Mouse (Mus musculus) brain, embryonic 18.5 days (tissue): ENCODE measurements around the gene Map4k1.

Experiments
- DNase-seq: peaks from one replicate; pipeline ENCODE4 v3.0.0-alpha.2; 2012; ENCODE audit warnings: low read depth, low spot score

Gene Map4k1

DNA sequence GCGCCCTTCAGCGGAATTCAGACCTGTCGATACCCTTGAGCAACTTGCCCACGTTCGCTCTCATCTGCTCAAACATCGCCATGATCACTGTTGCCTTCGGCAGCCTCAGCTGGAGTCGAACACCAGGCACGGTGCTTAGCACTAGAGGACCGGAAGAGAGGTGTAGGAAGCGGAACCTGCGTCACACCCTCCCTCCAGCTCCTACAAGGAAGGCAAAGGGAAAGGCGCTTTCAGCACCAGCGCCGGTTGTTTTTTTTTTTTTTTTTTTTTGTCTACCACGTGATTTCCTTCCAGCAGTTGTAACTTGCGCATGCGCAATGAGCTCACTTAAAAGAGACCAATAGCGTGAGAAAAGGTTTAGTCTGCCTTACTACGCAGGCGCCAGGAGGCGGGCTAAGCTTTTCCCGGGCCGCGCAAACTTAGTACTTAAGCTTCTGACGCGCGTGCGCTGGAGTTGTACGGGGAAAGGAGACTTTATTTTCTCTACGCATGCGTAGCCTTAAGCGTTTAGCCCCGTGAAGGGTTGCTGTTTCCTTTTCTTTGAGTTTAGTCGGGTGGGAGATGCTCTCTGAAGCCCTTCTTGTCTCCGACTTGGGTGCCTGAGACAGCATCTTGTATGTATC, at the start of gene Map4k1, which contains the start of gene Eif3k:
TSS of gene Map4k1 (plus strand) at position 400 of the 623 bp plus-strand sequence.
TSS of gene Eif3k (minus strand) at position 214 of the 623 bp plus-strand sequence.
- peak; percentile 99 for DNase-seq

DNA sequence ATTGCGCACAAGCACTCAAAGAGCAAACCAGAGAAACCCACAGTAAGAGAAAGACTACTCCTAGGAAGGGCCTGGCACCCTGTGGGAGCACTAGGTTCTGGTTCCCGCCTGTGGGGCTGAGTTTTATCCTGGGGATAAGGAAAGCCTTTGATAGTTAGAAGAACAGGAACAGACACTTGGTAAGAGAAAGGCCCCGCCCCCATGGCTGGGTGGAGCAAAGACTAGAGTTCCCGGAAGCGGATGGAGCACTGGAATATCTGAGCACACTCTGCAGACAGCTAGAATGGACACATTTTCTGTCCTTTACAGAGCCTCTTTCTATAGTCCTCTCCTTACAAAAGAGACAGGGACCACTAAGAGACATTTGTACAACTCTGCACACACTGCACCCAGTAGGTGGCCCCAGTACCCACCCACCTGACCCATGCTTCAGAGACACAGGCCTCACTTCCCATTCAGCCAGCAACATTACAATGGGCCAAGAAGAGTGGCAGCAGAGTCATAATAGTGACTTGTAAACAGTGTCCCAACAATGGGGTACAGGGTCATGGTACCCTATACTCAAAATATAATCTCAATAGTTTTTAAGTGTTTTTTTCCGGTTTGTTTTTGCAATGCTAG, 49.3 kb upstream of the Map4k1 start:
- no peak for DNase-seq

DNA sequence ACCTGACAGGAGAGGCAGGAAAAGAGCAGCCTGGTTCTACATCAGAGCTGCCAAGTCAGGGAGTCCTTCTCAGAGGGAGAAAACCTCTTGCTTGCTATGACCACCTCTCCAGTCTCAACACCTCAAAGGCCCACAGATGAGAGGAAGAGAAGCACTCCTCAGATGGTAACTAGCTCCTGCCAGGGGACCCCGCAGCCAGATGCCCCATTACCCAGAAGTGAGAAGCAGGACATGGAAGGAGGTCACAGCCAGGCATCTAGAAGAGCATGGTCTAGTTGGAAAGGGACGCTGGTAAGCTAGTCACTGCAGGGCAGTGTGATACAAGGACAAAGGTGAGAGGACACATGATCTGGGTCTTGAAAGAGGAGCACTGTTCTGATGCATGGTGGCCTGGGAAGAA, 48.0 kb upstream of the Map4k1 start:
- DNase-seq = no peak

DNA sequence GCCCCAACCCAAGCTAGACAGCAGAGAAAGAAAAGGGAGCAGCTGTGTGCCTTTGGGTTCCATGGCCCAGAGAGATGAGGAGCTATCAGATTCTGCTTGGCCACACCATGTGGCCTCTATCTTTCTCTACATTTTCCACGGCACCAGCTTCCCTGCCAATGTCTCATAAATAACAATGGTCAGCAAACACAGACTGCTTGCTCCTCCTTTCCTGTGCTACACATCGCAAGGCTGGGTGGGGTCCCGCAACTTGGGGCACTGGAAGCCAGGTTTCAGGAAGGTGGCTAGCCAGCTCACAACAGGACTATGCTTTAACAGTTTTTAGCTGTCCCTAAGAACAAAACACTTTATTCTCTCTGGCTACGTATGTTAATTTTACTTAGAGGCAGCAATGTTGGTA, 45.1 kb upstream of the Map4k1 start:
- DNase-seq = no peak

DNA sequence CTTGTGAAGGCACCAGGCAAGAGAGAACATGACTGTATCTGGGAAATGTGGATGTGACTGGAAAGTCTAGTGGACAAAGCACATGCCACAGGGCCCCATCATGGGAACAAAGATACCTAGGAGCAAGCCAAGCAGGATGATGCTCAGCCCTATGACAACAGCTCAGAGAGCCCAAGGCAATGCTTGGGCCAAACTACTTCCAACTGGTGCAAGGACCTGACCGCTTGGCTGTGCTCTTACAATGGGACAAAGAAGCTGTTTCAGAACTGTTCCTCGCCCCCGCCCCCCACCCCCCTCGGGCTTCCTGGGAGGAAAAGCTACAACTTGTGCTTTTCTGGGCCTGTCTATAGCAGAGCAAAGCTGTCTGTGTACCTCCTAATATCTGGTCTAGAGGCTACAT, 43.2 kb upstream of the Map4k1 start:
- no peak for DNase-seq

DNA sequence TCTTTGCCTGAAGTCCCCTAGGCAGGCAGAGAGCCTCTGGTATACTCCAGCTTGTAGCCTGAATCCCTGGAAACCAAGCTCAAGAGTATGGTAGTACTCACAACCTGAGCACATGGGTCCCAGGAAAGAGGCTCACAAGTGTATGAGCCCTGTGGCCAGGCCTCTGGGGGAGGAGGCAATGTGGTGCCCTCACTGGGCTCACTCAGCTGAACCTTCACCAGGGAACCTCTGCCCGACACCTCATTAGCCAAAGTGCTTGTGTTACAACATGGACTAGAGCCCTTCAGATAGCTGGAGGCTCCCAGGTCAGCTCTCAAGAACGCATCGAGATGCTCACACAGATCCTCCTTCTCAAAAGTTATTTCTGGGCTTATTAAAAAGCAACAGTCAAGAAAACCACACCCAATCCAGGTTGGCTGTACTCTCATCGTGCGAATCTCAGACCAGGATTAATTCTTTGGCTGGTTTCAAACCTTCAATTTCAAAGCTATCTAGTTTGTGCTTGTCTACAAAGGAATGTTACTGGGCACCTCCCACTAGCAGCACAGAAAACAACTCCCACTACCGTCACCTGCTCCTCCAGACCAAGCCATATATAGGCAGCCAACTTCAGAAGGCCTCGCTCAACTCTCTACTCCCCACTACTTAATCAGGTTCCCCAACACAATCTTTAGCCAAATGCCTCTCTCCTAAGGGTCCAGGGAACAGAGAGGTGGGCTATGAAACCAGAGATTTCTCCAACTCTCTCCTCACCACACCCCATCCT, 42.2 kb upstream of the Map4k1 start:
- DNase-seq = no peak

DNA sequence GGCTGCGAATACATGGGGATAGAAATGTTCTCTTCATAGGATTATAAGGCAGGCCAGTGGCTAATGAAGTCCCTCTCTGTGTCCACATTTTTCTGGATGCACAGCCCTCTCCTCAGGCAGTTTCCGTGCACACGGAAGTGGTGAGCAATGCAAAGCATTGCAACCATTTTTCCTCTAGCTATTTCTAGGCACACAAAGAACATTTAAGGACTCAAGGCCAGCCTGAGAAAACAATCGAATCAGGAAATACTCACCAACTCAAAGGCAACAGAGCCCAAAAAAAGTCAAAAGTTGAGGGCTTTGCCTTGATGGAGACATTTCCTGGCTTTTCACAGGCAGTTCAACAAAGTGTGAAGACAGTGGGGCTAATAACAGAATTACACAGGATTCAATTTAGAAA, 40.7 kb upstream of the Map4k1 start:
- no peak for DNase-seq

DNA sequence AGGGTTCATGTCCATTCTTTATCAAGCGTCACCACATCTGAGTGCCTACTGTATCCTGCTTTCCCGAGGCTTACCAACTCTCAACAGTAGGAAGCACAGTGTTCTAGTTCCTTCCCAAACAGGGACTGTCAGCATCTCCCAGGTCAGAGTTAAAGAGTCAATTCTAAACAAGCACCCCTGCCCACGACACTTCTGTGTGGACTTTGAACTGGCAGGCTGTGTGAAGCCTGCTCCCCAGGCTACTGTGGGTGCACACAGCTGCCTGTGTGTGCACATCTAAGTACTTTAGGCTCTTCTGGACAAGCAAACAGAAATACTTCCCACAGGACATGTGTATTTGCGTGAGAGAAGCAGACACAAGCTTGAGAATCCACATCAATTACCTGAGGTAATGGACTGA, 40.3 kb upstream of the Map4k1 start:
- no peak for DNase-seq

DNA sequence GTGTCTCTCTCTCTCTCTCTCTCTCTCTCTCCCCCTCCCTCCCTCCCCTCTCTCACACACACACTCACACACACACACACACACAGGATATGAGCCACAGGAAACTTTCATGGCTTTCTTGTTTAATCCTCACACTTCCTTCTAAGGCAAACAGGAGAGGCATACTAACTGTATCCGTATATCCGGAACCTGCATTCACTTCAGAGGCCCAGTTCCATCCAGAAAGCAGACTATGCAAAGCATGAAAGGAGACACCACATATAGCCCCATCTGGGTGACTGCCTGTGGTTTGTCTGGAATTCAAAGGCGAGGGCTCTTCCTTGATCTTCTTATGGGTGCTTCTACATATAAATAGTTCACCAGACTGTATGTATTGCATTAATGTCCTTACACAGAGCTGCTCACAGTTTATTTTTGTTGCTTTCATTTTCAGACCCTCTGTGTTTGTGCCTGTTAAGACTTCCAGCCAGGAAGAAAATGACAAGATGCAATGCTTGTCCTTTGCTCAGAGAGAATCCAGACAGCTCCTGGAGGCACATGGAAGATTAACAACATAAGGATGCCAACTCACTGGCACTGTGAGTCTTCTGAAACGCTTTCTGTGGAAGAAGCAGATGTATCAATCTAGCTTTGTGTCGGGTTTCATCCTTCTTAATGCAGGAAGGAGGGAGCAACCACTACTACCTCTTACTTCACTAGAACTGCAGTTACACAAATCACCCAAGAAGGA, 38.2 kb upstream of the Map4k1 start:
- DNase-seq = peak; percentile 34

DNA sequence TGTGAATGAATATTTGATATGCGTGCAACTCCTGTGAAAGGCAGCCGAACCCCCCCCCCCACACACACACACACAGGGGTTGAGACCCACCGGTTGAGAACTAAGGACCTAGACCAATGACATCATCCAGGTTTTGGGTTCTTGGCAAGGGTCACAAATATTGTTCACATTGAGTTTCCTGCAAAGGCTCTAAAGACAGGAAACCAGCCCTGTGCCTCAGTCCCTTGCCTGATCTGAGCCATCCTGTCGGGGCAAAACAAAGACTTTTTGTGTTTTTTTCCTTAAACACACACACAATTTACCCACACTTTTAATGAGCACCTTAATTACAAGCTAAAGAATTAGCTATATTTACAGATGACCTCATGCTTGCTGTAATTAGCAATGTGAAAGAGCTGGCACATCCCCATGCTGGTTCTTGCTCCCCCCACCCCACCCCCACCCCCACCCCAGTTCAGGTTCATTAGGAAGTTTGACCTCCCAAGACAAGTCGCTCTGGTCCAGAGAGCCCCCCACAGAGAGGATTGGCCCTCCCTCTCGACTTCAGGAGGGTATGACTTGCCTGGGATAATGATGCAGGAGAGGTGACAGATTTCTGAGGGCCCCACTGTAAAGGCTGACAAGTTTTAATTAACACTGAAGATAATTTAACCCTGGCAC, 37.0 kb upstream of the Map4k1 start:
- DNase-seq = no peak

DNA sequence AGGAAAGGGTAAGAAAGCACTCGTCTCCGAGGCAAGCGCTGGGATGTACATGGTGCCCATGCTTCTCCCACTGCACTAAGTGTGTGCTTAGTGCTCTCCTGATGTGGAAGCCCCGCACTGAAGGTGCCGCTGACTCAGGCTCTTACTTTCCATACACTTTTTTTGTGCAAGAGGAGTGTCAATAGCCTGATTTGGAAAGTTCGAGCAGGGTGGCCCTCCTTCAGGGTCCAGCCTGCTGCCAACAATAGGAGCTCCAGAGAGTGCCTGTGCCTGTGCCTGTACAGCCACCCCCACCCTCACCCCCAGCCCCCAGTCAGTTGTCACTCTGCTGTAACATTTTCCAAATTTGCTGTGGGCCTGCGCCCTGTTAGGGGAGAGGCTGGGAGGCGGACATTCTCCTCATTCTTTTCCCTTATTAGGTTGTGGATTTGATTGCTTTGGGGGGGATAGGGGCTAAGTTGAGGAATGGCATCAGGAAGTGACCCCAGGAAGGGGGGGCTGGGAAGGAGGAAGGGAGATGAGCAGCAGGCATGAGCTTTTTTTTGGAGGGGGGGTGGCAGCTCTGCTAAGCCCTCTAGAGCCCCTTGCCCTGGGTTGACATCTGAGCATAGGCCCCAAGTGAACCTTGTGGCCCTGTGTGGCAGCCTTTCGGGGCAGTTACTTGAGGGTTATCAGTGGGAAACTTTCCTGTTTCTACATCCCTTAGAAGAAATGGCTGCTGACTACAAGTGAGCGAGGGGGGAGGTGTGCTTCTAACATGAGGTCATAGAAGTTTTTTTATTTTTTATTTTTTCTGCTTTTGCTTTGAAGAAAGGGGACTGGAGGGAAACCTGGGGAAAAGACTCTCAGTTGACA, 36.2 kb upstream of the Map4k1 start:
- DNase-seq = no peak

DNA sequence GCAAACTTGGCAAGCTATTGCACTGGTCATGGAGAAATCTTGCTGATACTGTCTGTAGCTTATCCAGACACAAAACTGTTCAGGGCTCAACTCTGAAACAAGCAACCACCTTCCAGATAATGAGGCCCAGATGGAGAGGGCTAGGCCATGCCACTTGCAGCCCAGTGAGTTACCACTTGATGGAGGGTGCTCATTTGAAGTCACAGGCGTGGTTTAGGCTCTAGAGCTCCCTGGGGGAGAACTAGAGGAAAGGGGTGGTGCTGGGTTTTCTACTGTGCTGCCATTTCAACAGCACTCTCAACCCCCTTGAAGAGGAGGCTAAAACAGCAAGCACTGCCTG, 35.6 kb upstream of the Map4k1 start:
- no peak for DNase-seq

DNA sequence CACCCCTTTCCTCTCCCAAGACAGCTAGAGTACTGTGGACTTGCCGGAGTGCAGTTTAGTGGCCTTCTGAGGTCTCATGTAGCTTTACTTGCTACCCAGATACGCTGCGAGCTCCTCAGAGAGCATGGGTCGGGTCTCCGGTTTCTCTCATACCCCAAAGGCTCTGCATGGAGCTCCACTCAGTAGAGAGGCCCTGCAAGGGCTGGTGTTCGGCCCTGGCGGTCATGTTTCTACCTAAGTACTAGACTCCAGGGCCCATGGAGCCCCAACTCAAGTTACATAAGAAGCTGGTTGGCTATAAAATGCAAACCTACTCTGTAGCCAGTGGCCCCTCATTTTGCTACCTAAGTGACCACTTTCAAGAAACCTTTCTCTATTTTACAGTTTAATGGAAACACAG, 33.1 kb upstream of the Map4k1 start:
- no peak for DNase-seq

DNA sequence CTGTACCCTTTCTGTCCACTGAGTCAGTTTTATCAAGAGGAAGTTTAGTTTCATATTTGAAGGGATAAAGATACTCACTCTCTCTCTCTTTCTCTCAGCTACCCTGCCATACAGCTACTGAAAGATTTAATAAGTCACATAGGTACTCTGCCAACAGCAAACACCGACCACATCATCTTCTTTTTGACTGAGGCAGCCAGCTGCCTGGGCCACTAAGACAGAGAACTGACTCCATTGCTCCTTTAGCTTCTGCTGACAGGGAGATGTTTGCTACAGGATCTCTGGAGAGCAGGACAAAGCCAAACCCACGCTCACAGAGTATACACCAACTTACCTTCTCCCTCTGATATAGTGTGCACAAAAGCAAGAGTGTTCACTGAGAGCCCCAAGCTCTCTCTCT, 32.6 kb upstream of the Map4k1 start:
- DNase-seq = no peak

DNA sequence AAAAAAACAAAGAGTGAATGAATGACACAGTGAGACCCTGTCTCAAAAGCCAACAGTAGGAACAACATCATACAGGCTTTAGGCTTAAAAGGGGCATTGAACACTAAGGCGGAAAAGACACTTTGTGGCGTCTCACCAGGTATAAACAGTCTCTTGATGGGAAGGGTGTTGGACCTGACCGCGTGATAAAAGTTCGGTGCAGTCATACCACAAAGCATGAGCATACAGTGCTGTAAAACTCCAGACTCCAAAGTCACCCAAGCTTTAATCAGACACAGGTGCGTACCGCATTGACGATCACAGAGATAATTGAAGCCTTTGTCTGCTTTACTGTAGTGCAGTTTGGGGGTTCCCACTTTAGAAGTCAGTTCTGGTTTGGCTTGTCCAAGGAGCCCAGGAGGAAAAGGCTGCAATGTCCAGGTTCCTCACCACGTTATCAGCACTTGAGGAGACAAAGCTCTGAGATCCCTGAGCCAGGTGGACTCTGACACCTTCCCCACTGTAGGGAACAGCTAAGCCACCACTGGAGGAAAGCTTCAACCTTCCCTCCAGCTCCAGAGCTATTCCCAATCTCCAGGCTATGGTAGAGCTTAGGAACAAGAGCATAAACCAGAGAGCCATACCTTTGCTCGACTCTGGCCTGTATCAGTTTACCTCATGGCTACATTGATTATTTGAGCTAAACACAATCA, 31.4 kb upstream of the Map4k1 start:
- no peak for DNase-seq

DNA sequence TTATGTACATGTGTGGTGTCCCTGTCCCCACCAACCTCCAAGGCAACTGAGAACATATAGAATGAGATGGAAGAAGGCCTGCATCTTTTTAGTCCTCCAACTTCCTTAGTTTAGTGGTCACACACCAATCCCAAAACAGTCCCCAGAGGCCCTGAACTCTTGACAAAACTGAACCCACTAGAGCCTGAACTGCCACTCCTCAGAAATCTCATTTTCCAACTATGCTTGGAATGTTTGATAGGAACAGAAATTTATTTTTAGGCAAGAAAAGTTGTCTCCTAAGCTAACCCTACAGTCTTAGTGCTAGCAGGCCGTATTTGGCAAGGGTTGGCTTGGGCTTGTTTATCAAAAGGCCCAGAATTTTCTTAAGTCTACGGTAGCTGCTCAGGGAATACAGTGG, 30.1 kb upstream of the Map4k1 start:
- DNase-seq = no peak

DNA sequence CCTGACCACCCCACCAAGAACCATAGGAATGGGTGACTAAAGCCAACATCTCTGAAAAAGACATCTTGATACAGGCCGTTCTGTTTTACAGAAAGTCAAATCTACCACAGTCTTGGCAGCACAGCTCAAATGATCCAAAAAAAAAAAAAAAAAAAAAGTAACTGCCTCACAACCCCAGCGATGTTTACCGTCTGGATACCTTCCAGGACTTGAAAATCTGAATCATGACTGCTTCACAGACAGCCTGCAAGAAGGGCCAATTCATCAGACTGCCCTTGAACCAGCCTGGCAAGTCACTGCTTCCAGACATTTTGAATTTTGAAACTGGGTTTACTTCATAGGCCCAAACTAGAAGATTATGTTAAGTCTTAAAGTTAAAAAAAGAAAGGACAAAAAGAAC, 29.1 kb upstream of the Map4k1 start:
- DNase-seq = no peak

DNA sequence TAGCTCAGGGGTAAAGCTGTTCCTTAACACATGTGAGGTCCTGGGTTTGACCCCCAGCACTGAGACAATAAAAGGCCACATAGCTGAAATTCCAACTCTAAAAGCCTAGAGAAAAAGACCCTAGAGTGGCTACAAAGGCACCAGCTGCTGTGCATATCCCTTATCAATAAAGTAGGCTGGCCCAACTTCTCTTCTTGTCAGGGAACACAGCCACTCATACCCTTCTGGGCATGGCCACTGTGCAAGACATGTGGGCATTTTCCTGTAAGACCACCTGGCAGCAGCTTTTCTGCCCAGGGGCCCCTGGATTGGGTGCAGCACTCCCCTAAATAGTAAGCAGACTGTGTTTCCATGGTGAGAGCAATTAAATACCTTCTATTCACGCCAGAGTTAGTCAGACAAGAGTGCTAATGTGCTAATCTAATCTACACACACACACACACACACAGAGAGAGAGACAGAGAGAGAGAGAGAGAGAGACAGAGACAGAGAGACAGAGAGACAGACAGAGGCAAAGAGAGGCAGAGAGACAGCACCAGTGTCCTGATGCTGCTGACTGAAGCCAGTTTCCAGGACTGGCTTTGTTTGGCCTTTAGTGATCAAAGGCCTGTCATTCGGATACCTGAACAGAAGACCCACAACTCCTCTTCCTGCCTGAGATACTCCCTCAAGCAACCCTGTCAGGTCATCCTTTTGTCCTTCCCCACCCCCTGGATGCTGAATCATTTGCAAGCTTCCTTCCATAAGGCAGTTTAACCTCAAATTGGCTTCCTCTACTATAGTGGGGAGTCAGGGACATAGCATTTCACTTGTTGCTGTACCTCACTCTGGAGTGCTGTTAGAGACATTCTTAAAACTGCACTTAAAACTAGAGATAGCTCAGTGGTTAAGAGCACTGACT, 28.1 kb upstream of the Map4k1 start:
- no peak for DNase-seq

DNA sequence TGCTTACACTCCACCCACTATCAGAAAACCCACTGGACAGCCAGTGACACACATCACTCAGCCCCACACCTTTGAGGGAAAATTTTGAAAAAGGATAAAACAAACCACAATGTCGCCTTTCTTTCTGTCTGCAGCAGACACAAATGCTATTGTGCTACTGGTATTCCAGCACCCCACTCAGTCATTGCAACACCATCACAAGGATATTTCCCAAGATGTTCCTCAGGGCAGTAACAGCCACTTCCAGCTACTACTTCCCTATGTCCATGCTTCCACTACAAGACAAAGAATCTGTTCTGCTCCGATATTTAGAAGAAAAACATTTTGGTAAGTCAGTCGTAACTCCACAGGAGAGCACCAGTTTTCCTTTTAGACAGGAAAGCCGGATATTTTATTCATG, 27.1 kb upstream of the Map4k1 start:
- no peak for DNase-seq
